Mouse (Mus musculus) heart, postnatal 25 days (tissue): Measurements from ENCODE around the gene Vps53. TPM values are rescaled to one million over a fixed set of nuclear protein-coding genes. Genes with fewer than 3 reads are reported as not detected.
A peak's percentile ranks its signal among the peaks of the same experiment; 100 is the strongest.

ENCODE experiments used
- DNase-seq: peaks from one replicate; pipeline ENCODE4 v3.0.0; 2022; ENCODE audit warnings: low spot score
- intact Hi-C: fragments of 180-260 bp; cut with DNase I; formaldehyde crosslinking; loops from one replicate; pipeline ENCODE4 v1.15.1; 2025
- total RNA-seq, 2 experiments: library from RNA; stranded (reverse); gene quantifications; 2 replicates each; pipeline ENCODE4 v1.2.3; 2021

The Vps53 gene
- total RNA-seq, 2 experiments from 2014 or later: 26.1 to 30.3 TPM

DNA sequence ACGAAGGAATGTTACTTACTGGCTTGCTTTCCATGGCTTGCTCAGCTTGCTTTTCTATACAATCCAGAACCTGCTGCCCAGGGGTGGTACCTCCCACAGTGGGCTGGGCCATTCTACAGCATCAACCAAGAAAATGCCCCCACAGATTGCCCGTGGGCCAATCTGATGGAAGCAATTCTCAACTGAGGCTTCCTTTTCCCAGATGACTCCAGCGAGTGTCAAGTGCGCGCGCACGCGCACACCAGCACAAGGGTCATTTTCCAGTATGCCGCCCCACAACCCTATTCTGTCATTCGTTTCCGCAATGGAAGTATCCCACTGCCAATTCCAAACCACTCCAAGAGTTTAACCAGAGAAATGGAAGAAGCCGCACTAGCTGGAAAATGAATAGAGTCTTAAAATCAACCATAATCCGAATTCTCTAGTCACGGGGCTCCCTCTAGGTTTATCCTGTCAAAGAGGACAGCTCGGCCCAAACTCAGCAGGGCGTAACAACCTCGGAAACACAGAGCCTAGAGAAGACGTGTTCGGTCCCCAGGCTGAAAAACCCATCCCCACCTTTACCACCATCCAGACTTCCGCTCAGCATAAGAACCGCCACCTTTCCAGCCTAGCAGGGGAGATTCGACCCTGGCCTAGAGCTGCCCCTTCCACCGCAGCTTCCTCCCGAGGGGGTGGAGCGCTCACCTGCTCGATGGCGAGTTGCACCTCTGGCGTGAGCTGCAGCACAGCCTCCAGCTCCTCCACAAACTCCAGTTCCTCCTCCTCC lies 537 bp downstream of the Vps53 start:
- DNase-seq: no peak
- intact Hi-C loops: loop anchor here (2.0 kb wide), 1 partner anchor 24 kb away; no protein-coding TSS in a partner anchor

GRCm38 (mm10) chr11:76170207-76170606 lies 9.2 kb downstream of the Vps53 start:
- intact Hi-C loops: no loop called here
- DNase-seq: no peak

- intact Hi-C loops: loop anchor here (5.0 kb wide), 1 partner anchor 37 kb away; no protein-coding TSS in a partner anchor
- no peak for DNase-seq
These were observed 10.5 kb downstream of the Vps53 start for GRCm38 (mm10) chr11:76168976-76169375.

DNA sequence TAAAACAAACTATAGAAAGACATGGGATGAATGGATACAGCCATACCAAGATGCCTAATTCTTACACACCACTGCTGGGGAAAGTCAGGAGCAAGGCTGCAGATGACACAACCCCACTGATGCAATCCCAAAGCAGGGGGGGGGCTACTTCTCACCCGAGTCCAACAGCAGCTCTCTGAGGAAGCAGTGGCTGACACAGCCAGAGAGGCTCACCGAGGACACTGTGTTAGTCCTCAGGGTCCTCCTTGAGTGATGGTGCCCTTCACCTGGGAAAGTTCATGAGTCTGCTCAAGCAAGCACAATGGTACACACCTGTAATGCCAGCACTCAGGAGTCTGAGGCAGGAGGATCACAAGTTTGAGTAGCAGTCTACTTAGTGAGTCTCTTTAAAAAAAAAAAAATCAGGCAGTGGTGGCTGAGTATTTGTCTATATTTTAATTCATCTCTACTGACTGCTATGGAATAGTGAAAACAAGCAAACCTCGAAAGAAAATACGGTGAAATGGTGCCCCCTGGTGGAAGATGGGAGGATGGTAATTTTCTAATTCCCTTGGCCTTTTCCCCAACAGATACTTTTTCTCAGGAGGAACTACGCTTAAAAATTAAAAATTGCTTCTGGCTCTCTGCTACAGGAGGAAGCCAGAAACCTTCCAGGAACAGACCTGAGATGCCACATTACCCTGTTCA lies 12.2 kb downstream of the Vps53 start:
- no peak for DNase-seq
- intact Hi-C loops: loop anchor here (1.0 to 5.0 kb wide), 6 partner anchors 35 to 386 kb away; partner anchors contain the start of gene Rflnb

GRCm38 (mm10) chr11:76166657-76167056 lies 12.8 kb downstream of the Vps53 start:
- intact Hi-C loops: loop anchor here (1.0 to 5.0 kb wide), 6 partner anchors 34 to 386 kb away; partner anchors contain the start of gene Rflnb
- no peak for DNase-seq

GRCm38 (mm10) chr11:76160251-76160650 lies 19.2 kb downstream of the Vps53 start:
- no peak for DNase-seq
- intact Hi-C loops: no loop called here

GRCm38 (mm10) chr11:76158375-76158774 lies 21.1 kb downstream of the Vps53 start:
- DNase-seq: no peak
- intact Hi-C loops: no loop called here

DNA sequence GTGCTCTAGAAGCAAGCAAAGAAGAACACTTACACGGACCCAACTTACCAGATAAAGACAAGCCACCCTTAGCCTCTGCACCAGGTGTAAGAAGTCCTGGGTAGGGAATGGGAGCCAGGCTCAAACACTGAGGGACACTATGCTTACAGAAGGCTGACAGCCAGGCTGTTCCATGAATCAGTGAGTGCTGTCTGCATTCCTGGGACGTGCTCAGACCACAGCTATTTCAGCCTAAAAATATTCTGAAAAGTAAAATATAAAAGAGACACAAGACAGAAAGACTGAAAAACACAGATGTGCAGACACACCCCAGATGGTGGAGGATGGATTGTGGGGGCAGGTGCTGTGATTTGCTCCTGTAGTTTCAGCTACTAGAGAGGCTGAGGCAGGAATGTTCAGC lies 24.6 kb downstream of the Vps53 start:
- intact Hi-C loops: no loop called here
- DNase-seq: no peak

DNA sequence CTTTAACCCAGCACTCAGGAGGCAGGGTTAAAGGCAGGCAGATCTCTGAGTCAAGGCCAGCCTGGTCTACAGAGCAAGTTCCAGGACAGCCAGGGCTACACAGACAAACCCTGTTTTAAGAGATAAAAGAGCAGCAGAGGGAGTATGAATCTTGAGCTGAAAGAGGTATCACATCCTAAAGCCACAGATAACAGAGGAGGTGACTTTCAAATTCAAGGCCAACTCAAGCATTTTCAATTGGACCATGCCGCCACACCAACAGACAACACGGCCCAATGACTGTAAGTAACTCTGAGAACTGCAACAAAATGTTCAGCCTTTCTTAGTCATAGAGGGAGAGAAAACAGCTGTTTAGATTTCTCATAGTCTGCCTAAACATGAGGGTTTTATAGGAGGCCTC lies 25.2 kb downstream of the Vps53 start:
- intact Hi-C loops: no loop called here
- DNase-seq: no peak

DNA sequence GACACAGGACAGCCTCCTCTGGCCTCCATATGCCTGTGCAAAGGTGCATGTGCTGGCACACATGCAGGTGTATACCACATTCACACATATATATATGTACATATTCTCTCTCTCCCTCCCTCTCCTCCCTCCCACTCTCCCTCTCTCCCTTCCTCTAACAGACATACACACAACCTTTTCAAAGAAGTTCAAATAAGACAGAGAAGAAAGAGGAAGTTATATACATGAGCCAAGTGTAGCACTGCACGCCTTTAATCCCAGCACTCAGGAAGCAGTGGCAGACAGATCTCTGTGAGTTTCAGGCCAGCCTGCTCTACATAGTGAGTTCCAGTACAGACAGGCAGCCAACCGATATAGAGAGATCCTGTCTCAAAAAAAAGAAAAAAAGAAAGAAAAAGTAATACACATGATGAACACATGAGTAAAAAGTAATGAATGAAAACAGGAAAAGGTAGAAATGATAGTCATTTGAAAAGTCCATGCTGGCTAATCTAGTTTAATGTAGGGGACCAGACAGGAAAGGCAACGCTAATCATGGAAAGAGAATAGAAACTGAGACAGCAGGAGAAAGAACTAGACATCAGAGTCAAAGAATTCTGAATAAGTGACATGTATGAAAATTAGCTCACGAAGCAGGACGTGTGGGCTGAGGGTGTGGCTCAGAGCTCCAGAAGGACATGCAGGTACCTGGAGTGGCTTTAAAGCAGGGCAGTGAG lies 26.1 kb downstream of the Vps53 start:
- no peak for DNase-seq
- intact Hi-C loops: no loop called here

- intact Hi-C loops: no loop called here
These were observed 28.5 kb downstream of the Vps53 start for GRCm38 (mm10) chr11:76150980-76151379.

DNA sequence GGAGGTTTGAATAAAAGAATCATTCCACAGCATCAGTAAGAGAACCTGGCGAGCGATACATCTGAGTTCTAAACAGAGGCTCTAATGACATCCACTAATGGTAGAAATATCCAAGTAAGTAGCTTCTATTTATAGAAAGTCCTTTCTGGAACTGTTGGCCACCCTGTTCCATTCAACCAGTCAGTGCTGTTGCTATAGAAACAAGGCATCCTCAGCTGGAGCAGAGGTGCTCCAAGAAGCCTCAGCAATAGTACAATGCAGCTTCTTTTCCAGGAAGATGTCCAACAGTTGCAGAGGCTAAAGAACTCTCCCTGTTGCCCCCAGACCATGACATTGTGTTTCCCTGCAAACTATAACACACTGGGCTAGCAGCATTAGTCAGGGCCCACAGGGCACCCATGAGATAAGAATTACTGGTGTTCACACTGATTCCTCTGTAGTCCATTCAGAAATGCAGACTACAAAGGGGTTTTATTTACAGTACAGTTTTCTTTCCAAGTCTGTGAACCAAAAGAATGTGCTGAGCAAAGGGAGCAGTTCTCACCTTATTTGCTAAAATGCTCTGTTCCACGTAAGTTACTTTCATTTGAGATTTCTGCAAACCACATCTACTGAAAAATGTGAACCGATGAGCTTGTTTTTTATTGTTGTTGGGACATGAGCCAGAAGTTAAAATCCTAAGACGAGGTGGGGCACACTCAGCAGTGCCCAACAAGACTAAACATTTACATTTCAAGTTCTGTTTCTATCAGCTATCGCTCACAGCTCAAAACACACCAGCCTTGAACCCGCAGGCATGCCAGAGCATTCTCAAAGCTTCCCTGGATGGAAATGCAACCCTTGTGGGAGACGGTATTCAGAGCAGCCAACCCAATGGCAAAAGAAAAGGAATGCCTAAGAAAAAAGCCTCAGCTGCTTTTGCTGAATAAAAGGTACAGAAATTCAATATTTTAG lies 31.1 kb downstream of the Vps53 start:
- intact Hi-C loops: no loop called here
- DNase-seq: no peak

More at GRCm38 (mm10) chr11:76150980-76151379, 28.5 kb downstream of the Vps53 start:
- DNase-seq: no peak

- intact Hi-C loops: no loop called here
- no peak for DNase-seq
These were observed 33.0 kb downstream of the Vps53 start for GRCm38 (mm10) chr11:76146187-76147010.

DNA sequence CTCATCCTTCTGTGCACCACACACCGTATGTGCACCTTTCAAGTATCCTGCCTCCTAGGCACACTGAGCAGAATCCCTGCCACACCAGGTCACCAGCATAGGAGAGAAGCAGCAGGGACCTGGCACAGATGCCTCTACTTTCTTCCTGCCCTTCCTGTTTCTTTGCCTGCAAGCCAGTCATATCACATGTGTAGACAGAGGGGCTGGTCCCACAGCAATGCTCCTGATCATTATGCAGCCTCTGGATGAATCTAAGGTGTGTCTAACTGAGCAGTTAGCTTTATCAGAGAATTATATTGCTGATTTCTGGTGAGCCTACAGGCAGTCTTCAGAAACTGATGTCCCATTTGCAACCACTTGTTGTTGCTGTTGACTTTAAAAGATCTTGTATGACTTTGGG lies 34.3 kb downstream of the Vps53 start:
- intact Hi-C loops: no loop called here
- no peak for DNase-seq

DNA sequence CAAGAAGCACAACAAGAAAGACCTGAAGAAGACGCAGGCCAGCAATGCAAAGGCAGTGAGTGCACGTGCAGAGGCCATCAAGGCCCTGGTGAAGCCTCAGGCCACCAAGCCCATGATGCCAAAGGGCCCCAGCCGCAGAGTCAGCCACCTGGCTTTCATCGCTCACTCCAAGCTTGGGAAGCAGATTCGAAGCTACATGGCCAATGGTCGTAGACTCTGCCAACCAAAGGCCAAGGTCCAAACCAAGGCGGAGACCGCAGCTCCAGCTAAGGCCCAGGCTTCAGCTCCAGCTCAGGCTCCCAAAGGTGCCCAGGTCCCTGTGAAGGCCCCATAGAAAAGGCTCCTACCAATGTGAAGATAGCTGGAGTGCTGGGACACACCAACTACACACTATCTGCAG lies 35.1 kb downstream of the Vps53 start:
- no peak for DNase-seq
- intact Hi-C loops: no loop called here

DNA sequence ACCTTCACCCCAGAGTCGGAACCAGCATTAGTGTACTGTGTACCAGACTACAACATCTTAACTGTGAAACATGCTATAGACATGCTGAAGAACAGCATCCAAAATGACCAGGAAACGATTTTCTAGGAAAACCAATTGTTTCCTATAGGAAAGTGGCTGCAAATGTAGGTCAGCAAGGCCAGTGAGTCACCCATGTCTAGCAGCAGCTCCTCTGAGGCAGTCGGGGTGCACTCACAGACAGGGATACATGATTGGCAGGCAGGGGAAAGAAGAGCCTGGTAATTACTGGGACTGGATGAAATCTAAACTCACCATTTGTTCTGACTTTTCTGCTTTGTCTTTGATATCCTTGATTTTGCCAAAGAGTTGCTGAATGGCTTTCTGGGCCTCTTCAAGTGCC lies 41.5 kb downstream of the Vps53 start:
- intact Hi-C loops: loop anchor here (10.0 kb wide), 1 partner anchor 53 kb away; no protein-coding TSS in a partner anchor
- no peak for DNase-seq

GRCm38 (mm10) chr11:76135641-76136437 lies 43.6 kb downstream of the Vps53 start:
- no peak for DNase-seq
- intact Hi-C loops: loop anchor here (10.0 kb wide), 1 partner anchor 51 kb away; no protein-coding TSS in a partner anchor

- intact Hi-C loops: loop anchor here (1.0 to 10.0 kb wide), 3 partner anchors 31 to 46 kb away; no protein-coding TSS in a partner anchor
- DNase-seq: peak; percentile 59
These were observed 48.6 kb downstream of the Vps53 start for GRCm38 (mm10) chr11:76130859-76131258.
